Mouse (Mus musculus): ENCODE measurements around the gene Pak1ip1. TPM values are rescaled to one million over a fixed set of nuclear protein-coding genes. Genes with fewer than 3 reads are reported as not detected.

Pak1ip1 gene
- polyA plus RNA-seq, 1 experiment, result 6.2 TPM

DNA sequence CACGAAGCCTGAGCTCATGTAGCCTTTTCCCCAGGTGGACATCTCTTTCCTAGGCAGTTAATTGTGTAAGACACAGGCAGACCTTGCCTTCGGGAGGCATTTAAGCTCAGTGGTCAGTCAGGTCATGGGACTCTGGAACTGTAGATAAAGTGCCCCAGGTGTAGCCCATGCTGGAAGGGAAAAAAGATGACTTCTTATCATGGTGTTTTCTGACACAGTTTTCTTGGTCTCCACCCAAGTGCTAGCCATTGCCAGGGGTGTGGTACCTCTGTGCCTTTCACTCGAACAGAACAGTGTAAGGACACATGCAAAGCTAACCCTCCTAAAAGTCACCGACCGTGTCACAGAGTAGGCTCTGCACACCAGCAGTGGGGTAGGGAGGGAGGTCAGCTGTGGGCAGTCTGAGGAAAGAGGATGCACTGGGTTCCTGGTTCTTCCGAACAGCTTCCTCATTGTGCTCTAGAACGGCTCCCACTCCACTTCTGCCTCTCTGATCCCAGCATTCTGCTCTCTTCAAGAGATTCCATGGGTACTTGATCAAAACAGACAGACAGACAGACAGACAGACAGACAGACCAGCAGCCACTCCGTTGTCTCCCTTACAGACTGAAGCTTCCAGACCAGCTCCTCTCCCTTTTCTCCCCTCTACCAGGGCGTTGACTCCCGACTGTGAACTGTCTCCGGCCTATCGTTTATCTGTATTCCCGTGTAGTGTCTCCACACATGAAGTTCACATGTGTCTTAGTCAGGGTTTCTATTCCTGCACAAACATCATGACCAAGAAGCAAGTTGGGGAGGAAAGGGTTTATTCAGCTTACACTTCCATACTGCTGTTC, 18.2 kb downstream of the Pak1ip1 start:
- peaks cover 77% of the 10 kb centered on the region for H3K4me1 ChIP-seq (ENCODE audit: control insufficient read depth)
- H3K36me3 ChIP-seq (ENCODE audit: control insufficient read depth), result peaks cover 93% of the 10 kb centered on the region
- H3K9me3 ChIP-seq (ENCODE audit: control insufficient read depth, low read length), result no peaks in the 10 kb centered on the region
- H3K4me3 ChIP-seq (replicated peaks), result peak overlapping the region; percentile 75
- no peak for TF ChIP-seq GATA1 (IDR thresholded peaks at IDR 0.05; ENCODE audit: low read length)
- no peak for TF ChIP-seq TAL1 (IDR thresholded peaks at IDR 0.05; ENCODE audit: low read length)
- H3K27me3 ChIP-seq (ENCODE audit: control insufficient read depth), result no peaks in the 10 kb centered on the region

DNA sequence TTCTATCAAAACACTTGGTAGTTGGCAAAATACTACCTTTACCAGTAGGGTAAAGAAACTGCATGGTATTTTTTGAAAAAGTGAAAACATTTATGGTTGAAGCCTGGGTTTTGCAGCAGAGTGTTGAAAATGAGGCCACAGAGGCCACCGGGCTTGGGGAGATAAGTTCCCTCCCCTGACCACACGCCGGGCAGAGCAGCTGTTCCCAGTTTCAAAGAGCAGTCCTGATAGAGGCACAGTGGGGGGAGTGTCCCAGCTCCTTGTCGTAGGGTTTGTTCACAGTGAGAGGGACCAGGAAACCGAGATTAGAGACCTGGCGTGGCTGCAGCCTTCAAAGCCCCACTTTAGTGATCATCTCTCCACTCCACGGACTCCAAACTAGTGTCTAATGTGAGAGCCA, 19.7 kb downstream of the Pak1ip1 start:
- Histone ChIP-seq H3K9me3 (ENCODE audit: control insufficient read depth, low read length) (0 out of 2 replicates have a peak, but pooled peaks cover 1% of the 10 kb centered on the region), H3K4me1 (ENCODE audit: control insufficient read depth) (peaks cover 78% of the 10 kb centered on the region), H3K36me3 (ENCODE audit: control insufficient read depth) (peaks cover 92% of the 10 kb centered on the region), H3K27me3 (ENCODE audit: control insufficient read depth) (no peaks in the 10 kb centered on the region), H3K4me3 (replicated peaks) (peak overlapping the region; percentile 75)
- no peak for TF ChIP-seq GATA1 (IDR thresholded peaks at IDR 0.05; ENCODE audit: low read length)
- TF ChIP-seq TAL1 (IDR thresholded peaks at IDR 0.05; ENCODE audit: low read length), result no peak

DNA sequence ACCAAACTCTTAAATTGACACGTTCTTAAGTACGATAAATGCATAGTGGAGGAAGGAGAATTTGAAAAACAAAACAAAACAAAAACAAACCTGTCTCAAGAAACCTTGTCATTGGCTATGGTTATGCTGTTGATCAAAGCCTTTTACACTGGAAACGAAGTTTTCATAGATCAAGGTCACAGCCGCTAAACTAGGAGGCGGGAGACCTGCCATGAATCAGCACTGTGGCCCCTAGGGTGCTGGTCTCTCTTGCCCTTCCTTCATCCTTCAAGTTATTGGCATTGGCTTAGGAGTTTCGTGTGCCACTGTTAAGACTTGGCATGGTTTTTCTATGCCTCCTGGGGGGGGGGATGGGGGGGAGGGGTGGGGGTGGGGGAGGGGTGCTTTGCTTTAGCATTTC, 20.8 kb downstream of the Pak1ip1 start:
- Histone ChIP-seq H3K4me1 (ENCODE audit: control insufficient read depth) (peaks cover 74% of the 10 kb centered on the region), H3K9me3 (ENCODE audit: control insufficient read depth, low read length) (0 out of 2 replicates have a peak, but pooled peaks cover 2% of the 10 kb centered on the region), H3K4me3 (replicated peaks) (peak overlapping the region; percentile 25), H3K27me3 (ENCODE audit: control insufficient read depth) (no peaks in the 10 kb centered on the region), H3K36me3 (ENCODE audit: control insufficient read depth) (peaks cover 97% of the 10 kb centered on the region)
- TF ChIP-seq GATA1 (IDR thresholded peaks at IDR 0.05; ENCODE audit: low read length) (no peak), TAL1 (IDR thresholded peaks at IDR 0.05; ENCODE audit: low read length) (no peak)

DNA sequence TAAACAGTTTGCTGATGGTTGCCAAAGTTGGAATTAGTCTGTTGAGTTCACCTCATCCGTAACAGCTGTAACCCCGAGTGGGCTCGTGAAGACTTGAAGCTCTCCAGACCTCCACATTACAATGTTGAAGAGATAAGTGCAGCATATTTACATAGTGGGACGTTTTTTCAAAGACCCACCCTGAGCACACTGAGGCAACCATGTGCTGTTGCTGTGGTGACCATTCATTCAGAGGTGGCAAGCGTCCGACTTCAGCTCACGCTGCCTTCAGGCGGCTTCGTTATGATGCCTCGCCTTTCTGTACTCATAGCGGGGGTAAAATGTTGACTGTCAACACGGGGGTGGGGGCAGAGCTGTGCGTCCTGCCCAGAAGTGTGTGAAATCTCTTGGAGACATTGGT, 21.3 kb downstream of the Pak1ip1 start:
- H3K4me1 ChIP-seq (ENCODE audit: control insufficient read depth), result peaks cover 74% of the 10 kb centered on the region
- TF ChIP-seq TAL1 (IDR thresholded peaks at IDR 0.05; ENCODE audit: low read length) (no peak), GATA1 (IDR thresholded peaks at IDR 0.05; ENCODE audit: low read length) (no peak)
- H3K36me3 ChIP-seq (ENCODE audit: control insufficient read depth), result peaks cover 95% of the 10 kb centered on the region
- no peak overlapping the region for H3K4me3 ChIP-seq (replicated peaks)
- no peaks in the 10 kb centered on the region for H3K27me3 ChIP-seq (ENCODE audit: control insufficient read depth)
- peaks cover 3% of the 10 kb centered on the region; the same call in 1 of the 2 replicates for H3K9me3 ChIP-seq (ENCODE audit: control insufficient read depth, low read length)

DNA sequence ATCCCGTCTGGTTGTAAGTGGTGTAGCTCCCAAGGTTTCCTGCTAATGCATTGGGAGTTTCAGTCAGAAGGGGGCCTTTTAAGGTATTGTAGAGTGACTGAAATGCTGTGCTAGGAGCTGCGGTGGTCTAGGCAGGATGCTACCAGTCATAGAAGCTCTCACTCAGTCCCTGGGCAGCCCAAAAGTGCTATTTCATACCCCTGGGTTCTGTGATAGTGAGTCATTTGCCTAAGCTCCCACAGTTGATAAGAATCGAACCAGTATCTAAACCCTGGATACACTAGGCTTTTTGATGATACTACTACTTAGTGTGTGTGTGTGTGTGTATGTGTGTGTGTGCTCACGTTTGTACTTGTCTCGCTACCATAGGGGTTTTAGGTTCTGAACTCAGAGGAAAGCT, 29.3 kb downstream of the Pak1ip1 start:
- Histone ChIP-seq H3K36me3 (ENCODE audit: control insufficient read depth) (peaks cover 24% of the 10 kb centered on the region), H3K9me3 (ENCODE audit: control insufficient read depth, low read length) (peaks cover 6% of the 10 kb centered on the region; the same call in 1 of the 2 replicates), H3K4me1 (ENCODE audit: control insufficient read depth) (peaks cover 43% of the 10 kb centered on the region), H3K27me3 (ENCODE audit: control insufficient read depth) (no peaks in the 10 kb centered on the region; the same call in 1 of the 2 replicates), H3K4me3 (replicated peaks) (peak overlapping the region; percentile 38)
- TF ChIP-seq TAL1 (IDR thresholded peaks at IDR 0.05; ENCODE audit: low read length), result no peak
- TF ChIP-seq GATA1 (IDR thresholded peaks at IDR 0.05; ENCODE audit: low read length), result peak; percentile 34

DNA sequence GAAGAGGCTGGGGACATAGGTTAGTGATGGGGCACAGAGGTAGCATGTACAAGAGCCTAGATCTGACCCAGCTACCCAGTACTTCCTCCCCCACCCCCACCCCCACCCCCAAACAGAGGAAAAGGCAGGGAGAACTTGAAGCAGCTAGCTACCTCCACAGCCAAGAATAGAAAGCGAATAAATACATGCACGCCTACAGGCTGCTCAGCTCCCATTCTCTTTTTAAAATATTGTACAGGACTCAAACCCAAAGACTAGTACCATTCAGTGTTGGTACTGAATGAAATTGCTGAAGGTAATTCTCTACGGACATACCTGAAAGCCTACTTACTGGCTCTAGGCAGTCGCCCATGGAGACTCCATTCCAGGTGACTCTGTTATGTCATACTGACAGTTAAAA, 41.7 kb downstream of the Pak1ip1 start:
- H3K36me3 ChIP-seq (ENCODE audit: control insufficient read depth), result no peaks in the 10 kb centered on the region
- TF ChIP-seq TAL1 (IDR thresholded peaks at IDR 0.05; ENCODE audit: low read length) (no peak), GATA1 (IDR thresholded peaks at IDR 0.05; ENCODE audit: low read length) (no peak)
- peaks cover 33% of the 10 kb centered on the region for H3K27me3 ChIP-seq (ENCODE audit: control insufficient read depth)
- H3K9me3 ChIP-seq (ENCODE audit: control insufficient read depth, low read length), result no peaks in the 10 kb centered on the region
- H3K4me1 ChIP-seq (ENCODE audit: control insufficient read depth), result no peaks in the 10 kb centered on the region
- H3K4me3 ChIP-seq (replicated peaks), result no peak overlapping the region

GRCm38 (mm10) chr13:41045901-41046300, 45.1 kb downstream of the Pak1ip1 start:
- no peaks in the 10 kb centered on the region for H3K4me1 ChIP-seq (ENCODE audit: control insufficient read depth)
- peaks cover 25% of the 10 kb centered on the region for H3K27me3 ChIP-seq (ENCODE audit: control insufficient read depth)
- TF ChIP-seq GATA1 (IDR thresholded peaks at IDR 0.05; ENCODE audit: low read length) (no peak), TAL1 (IDR thresholded peaks at IDR 0.05; ENCODE audit: low read length) (no peak)
- H3K36me3 ChIP-seq (ENCODE audit: control insufficient read depth), result no peaks in the 10 kb centered on the region
- H3K9me3 ChIP-seq (ENCODE audit: control insufficient read depth, low read length), result no peaks in the 10 kb centered on the region
- no peak overlapping the region for H3K4me3 ChIP-seq (replicated peaks)

GRCm38 (mm10) chr13:41047280-41047679, 46.5 kb downstream of the Pak1ip1 start:
- H3K9me3 ChIP-seq (ENCODE audit: control insufficient read depth, low read length), result no peaks in the 10 kb centered on the region
- TF ChIP-seq TAL1 (IDR thresholded peaks at IDR 0.05; ENCODE audit: low read length) (no peak), GATA1 (IDR thresholded peaks at IDR 0.05; ENCODE audit: low read length) (no peak)

GRCm38 (mm10) chr13:41051965-41052364, 51.1 kb downstream of the Pak1ip1 start:
- H3K9me3 ChIP-seq (ENCODE audit: control insufficient read depth, low read length), result no peaks in the 10 kb centered on the region
- peaks cover 3% of the 10 kb centered on the region; the same call in 1 of the 2 replicates for H3K4me1 ChIP-seq (ENCODE audit: control insufficient read depth)
- peaks cover 12% of the 10 kb centered on the region; the same call in 1 of the 2 replicates for H3K27me3 ChIP-seq (ENCODE audit: control insufficient read depth)
- no peak for TF ChIP-seq TAL1 (IDR thresholded peaks at IDR 0.05; ENCODE audit: low read length)
- no peak for TF ChIP-seq GATA1 (IDR thresholded peaks at IDR 0.05; ENCODE audit: low read length)
- no peaks in the 10 kb centered on the region for H3K36me3 ChIP-seq (ENCODE audit: control insufficient read depth)
- H3K4me3 ChIP-seq (replicated peaks), result no peak overlapping the region

More at GRCm38 (mm10) chr13:41047280-41047679, 46.5 kb downstream of the Pak1ip1 start:
- H3K4me1 ChIP-seq (ENCODE audit: control insufficient read depth), result no peaks in the 10 kb centered on the region
- H3K36me3 ChIP-seq (ENCODE audit: control insufficient read depth), result no peaks in the 10 kb centered on the region
- no peak overlapping the region for H3K4me3 ChIP-seq (replicated peaks)
- H3K27me3 ChIP-seq (ENCODE audit: control insufficient read depth), result peaks cover 22% of the 10 kb centered on the region

Other genes with a start within 250 kb of the Pak1ip1 start
- gene Gcnt2, start 141.3 kb upstream of the Pak1ip1 start, polyA plus RNA-seq (2012), result not detected in 2 replicates
- gene Tmem14c, start 15.3 kb downstream of the Pak1ip1 start, polyA plus RNA-seq (2012), result 128 and 145 TPM in 2 replicates
- gene Mak, start 78.7 kb downstream of the Pak1ip1 start, polyA plus RNA-seq (2012), result 0.02 TPM in 1 of 2 replicates, not detected in the other
- not detected in 2 replicates for gene Gcm2, start 110.0 kb downstream of the Pak1ip1 start, polyA plus RNA-seq (2012)
- not detected in 2 replicates for gene Sycp2l, start 113.3 kb downstream of the Pak1ip1 start, polyA plus RNA-seq (2012)
- 0.01 TPM in 1 of 2 replicates, not detected in the other for gene Elovl2, start 219.4 kb downstream of the Pak1ip1 start, polyA plus RNA-seq (2012)
- gene Smim13, start 248.8 kb downstream of the Pak1ip1 start, polyA plus RNA-seq (2012), result 0.09 and 0.14 TPM in 2 replicates

Data from erythroblast, embryonic 14.5 days (primary cell).